Mouse (Mus musculus): ENCODE data around the gene Npb.

Gene Npb

DNA sequence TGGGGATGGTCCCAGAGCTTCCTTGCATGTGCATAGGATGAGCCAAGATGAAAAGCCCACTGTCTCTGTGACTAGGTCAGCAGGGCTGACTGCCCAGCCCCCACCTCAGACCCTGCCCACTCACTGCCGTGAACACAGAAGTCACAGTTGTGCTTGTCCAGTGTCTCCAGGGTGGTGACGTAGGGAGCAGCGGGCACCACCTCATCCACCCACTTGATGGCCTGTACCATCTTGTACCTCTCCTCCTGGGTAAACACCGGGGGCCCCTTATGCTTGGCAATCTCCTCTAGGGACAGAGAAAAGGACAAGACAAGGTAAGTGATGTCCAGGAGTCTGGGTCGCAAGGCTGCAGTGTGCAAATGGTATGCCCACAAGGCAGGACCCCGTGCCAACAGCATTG, 6.9 kb downstream of the Npb start:
- DNase-seq (ENCODE audit: low read depth, low spot score): no peak

- DNase-seq (ENCODE audit: low read depth, low spot score): no peak
Measured at GRCm38 (mm10) chr11:120615606-120616203, 7.4 kb downstream of the Npb start.

DNA sequence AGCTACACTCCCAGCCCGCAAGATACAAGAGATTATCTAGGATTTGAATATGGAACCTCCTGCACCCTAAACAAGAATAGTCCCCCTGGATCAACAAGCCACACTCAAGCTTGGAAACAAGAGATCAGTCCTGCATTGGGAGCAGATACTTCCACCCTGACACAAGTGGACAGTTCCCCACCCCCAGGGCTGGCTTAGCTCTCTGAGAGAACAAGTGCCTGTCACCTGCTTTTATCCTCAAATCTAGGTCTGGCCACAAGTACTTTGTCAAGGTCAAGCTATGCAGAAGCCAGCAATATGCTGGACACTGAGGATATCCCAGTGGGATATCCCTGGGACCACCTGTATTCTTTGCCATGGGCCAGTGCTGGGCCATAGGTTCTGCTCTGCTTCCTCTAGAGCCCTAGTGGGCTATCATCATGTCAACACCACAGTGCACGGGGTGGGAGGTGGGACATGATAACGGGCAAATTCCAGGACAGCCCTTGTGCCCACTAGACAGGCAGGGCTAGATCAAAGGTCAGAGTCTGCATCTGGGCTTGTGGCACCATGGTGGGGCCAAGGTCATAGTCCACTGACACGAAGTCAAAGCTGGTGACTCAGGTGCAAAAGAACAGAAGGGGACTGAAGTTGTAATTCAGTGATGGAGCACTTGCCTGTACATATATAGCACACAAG, 8.5 kb downstream of the Npb start:
- DNase-seq (ENCODE audit: low read depth, low spot score): no peak

DNA sequence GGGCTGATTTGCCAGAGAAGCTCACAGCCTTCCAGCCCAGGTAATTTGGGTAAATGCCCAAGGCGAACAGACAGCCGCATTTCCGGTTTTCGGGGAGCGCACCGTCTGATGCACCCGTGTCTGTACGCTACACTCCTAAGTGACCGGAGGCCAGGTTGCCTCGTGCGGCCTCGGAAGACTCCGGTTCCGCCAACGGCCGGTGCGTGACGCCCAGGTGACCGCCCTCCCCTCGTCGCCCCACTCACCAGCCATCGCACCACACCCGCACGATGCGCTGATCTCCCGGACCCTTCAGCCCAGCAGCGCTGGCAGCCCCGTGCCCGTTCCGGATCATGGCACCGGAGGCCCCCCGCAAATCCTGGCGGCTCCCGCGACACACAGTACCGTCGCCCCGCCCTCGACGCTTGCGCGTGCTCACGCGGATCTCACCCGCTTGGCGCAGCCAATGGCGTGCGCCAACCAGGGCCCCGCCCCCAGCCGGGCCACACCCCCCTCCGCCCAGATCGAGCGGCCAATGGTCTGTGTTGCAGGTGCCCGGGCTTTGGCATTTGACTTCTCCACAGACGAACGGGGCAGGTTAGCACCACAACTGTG, 9.3 kb downstream of the Npb start, which contains the start of gene Pcyt2:
Gene Pcyt2 (minus strand): TSS at position 418 of the 594 bp plus-strand sequence.
- peak; percentile 96 for DNase-seq (ENCODE audit: low read depth, low spot score)

- DNase-seq (ENCODE audit: low read depth, low spot score): no peak
Measured at GRCm38 (mm10) chr11:120618619-120619535, 10.6 kb downstream of the Npb start.

- no peak for DNase-seq (ENCODE audit: low read depth, low spot score)
Measured at GRCm38 (mm10) chr11:120620195-120620594, 11.9 kb downstream of the Npb start.

- DNase-seq (ENCODE audit: low read depth, low spot score): no peak
Measured at GRCm38 (mm10) chr11:120622805-120623204, 14.5 kb downstream of the Npb start.

GRCm38 (mm10) chr11:120623961-120624679, 15.8 kb downstream of the Npb start:
- DNase-seq (ENCODE audit: low read depth, low spot score): peak; percentile 78

DNA sequence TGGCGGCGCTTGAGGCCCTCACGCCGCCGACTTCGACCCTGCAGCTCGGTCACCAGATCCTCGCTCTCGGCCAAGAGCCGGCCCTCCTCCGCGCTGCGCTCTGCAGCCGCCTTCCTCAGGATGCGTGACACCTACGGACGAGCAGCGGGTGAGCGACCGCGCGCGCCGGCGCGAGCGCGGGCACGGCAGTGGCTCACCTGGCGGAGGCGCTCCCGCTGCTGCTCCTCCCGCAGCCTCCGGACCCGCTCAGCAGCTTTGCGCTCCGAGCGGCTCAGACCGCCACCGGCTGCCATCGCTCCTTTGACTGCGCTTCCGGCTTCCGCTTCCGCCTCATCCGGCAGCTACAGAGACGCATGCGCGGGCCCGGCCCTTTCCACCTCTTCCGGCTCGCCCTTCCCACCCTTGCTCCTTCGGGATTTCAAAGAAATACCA, 16.4 kb downstream of the Npb start:
- peak; percentile 93 for DNase-seq (ENCODE audit: low read depth, low spot score)

GRCm38 (mm10) chr11:120625152-120625775, 17.0 kb downstream of the Npb start, which contains the start of gene Sirt7:
Gene Sirt7 (minus strand): TSS chr11:120625240.
- DNase-seq (ENCODE audit: low read depth, low spot score): no peak

DNA sequence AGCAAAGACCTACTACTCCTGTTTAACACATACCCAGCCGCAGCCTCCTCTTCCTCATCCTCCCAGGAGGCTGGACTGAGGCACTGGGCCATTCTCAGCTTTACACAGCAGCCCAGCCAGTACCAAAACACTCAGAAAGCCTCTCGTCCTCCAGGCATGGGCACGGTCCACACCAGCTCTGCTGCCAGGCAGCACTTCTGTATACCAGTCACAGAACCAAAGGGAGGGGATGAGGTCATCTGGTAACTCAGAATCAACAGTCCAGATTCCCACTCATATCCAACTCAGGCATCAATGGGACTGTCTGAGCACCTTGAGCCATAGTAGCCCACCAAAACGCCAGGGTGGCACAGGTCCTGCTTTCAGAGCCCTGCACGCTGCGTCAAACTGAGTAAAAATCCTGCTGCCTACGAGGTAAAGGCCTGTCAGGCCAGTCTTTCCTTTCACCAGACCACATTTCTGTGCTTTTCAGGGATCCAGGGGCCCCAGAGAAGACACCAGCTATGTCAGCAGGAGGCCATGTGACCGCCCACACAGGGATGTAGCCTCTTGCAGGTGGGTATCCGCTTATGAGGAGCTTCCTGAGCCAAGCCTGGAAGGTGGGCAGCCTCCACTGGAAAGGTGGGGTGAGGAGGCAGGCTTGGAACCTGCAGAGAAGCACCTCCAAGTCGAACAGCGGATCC, 18.6 kb downstream of the Npb start:
- DNase-seq (ENCODE audit: low read depth, low spot score): no peak

- DNase-seq (ENCODE audit: low read depth, low spot score): no peak
Measured at GRCm38 (mm10) chr11:120627468-120628300, 19.4 kb downstream of the Npb start.

- no peak for DNase-seq (ENCODE audit: low read depth, low spot score)
Measured at GRCm38 (mm10) chr11:120628601-120629340, 20.5 kb downstream of the Npb start.

GRCm38 (mm10) chr11:120629341-120629730, 21.1 kb downstream of the Npb start:
- DNase-seq (ENCODE audit: low read depth, low spot score): peak; percentile 62

DNA sequence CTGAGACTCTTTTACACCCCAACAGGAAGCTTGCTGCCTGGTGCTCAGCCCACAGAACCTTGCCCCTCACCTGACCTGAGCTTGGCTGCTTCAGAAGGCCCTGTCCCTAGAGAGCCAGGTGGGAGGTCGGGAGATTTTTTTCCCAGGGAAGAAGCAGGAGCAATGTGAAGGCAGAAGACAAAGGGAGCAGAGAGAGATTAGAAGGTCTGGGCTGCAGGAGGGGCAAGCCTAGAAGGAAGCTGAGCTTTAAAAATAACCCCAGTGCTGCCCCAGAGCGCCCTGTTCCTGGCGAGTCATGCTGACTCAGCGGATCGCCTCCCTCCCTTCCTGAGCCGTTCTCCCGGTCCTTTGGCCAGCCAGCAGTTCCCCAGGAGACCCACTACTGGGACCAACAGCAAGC, 21.6 kb downstream of the Npb start:
- no peak for DNase-seq (ENCODE audit: low read depth, low spot score)

GRCm38 (mm10) chr11:120630401-120630871, 22.2 kb downstream of the Npb start:
- DNase-seq (ENCODE audit: low read depth, low spot score): no peak

DNA sequence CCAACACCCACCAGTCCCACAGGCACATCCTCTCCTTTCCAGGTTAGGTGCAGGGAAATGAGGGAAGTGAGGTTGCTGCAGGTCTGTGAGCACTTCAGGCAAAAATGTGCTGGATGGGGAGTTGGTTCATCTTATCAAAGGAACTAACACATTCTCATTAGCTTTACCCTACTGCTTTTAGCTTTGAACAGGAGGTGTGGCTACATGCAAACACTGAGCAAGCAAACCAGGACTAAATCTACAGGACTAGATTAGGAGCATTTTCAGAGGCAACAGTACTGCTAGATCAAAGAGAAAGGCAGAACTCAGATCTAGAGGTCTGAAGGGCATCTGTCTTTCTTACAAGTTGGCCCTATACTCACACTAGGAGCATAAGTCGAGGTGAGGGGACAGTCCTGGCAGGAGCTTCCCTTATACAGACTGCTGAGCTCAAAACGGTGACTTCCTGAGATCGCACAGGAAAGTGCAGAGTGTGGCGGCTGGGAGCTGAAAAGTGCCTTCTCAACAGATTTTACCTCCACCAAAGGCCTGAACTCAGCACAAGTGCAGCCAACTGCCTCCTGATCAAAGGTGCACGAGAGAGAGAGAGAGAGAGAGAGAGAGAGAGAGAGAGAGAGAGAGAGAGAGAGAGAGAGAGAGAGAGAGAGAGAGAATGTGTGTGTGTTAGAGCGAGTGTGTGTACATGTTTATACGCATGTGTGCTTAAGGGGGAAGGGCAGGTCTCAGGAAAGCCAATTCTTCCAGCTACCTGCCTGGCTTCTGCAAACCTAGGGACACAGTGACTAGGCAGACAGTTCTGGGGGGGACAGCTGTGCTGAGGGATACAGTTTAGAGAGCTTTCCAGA, 22.8 kb downstream of the Npb start:
- DNase-seq (ENCODE audit: low read depth, low spot score): no peak

Measured in brain, adult 2 months (tissue).